Mouse (Mus musculus) heart, embryonic 14.5 days (tissue): Measurements from ENCODE around the gene Mars. TPM values are rescaled to one million over a fixed set of nuclear protein-coding genes. Genes with fewer than 3 reads are reported as not detected.

Experiments used
- ATAC-seq: fragments of 200-750 bp; cut with Nextera tagmentation; 2 replicates; pipeline ENCODE4 v1.8.0; 2017; ENCODE audit warnings: low read depth, moderate TSS enrichment; ENCODE audit not compliant: insufficient number of reproducible peaks, insufficient read depth, low FRiP score
- H3K27ac ChIP-seq, 2 experiments: fragments of 200-500 bp in 1 of 2; fragments of 300-500 bp in 1 of 2; sonication (generic) in 1 of 2; replicated peaks in 1 of 2; 2 replicates each; pipeline ENCODE4 v1.5.1; 2012 to 2014; ENCODE audit warnings: low read depth in 2 of 2, low read length in 2 of 2, control low read depth in 1 of 2, mild to moderate bottlenecking in 1 of 2, mixed read lengths in 1 of 2; ENCODE audit not compliant: control insufficient read depth in 1 of 2, insufficient read depth in 1 of 2
- H3K27me3 ChIP-seq: fragments of 300-500 bp; sonication (generic); 2 replicates; pipeline ENCODE4 v1.6.1; 2014; ENCODE audit warnings: mild to moderate bottlenecking, low read length, control low read depth; ENCODE audit not compliant: control insufficient read depth, insufficient read depth
- H3K36me3 ChIP-seq: fragments of 300-500 bp; sonication (generic); 2 replicates; pipeline ENCODE4 v1.6.1; 2014; ENCODE audit warnings: mild to moderate bottlenecking, control low read depth, low read length, mixed read lengths; ENCODE audit not compliant: control insufficient read depth, insufficient read depth
- H3K4me1 ChIP-seq, 2 experiments: fragments of 200-500 bp in 1 of 2; fragments of 300-500 bp in 1 of 2; sonication (generic) in 1 of 2; 2 replicates each; pipeline ENCODE4 v1.6.1; 2012 to 2014; ENCODE audit warnings: low read length in 2 of 2, control low read depth in 1 of 2, mixed read lengths in 1 of 2; ENCODE audit not compliant: control insufficient read depth in 2 of 2, insufficient read depth in 2 of 2
- H3K4me2 ChIP-seq: fragments of 300-500 bp; sonication (generic); 2 replicates; pipeline ENCODE4 v1.6.1; 2014; ENCODE audit warnings: mild to moderate bottlenecking, low read length
- H3K4me3 ChIP-seq, 2 experiments: fragments of 200-500 bp in 1 of 2; fragments of 300-500 bp in 1 of 2; sonication (generic) in 1 of 2; 2 replicates each; pipeline ENCODE4 v1.5.1; 2012 to 2014; ENCODE audit warnings: low read length in 2 of 2, mild to moderate bottlenecking in 2 of 2, control low read depth in 1 of 2, low read depth in 1 of 2, moderate library complexity in 1 of 2; ENCODE audit not compliant: control insufficient read depth in 1 of 2, insufficient read depth in 1 of 2
- H3K9ac ChIP-seq: fragments of 300-500 bp; sonication (generic); 2 replicates; pipeline ENCODE4 v1.6.1; 2014; ENCODE audit warnings: mild to moderate bottlenecking, low read length
- H3K9me3 ChIP-seq: fragments of 300-500 bp; sonication (generic); 2 replicates; pipeline ENCODE4 v1.6.1; 2016; ENCODE audit warnings: low read length, control low read depth; ENCODE audit not compliant: control insufficient read depth
- WGBS: fragments of 180-500 bp; shearing (Covaris S2); extraction: QIAGEN DNeasy Blood & Tissue Kit; methylation state at CpG from one replicate; pipeline ENCODE4 v1.1.7; 2014; 5-methylcytosine and 5-hydroxymethylcytosine counted together
- polyA plus RNA-seq: library from polyadenylated mRNA; unstranded; fragments of >200 nt; fragmentation: Nextera tagmentation; extraction: Ambion mirVana; gene quantifications from 2 replicates; pipeline ENCODE4 v1.2.1, GENCODE M21; 2014

Mars gene
- polyA plus RNA-seq, 1 experiment from 2014 or later: 76.1 TPM

GRCm38 (mm10) chr10:127351285-127351595 is 39.7 kb upstream of the Mars start:
- Histone ChIP-seq H3K9me3 (no peaks in the 10 kb centered on the region), H3K4me3 (no peak overlapping the region), H3K4me2 (peak overlapping the region; percentile 57; the same call in 1 of the 2 replicates), H3K36me3 (no peaks in the 10 kb centered on the region), H3K9ac (no peak overlapping the region), H3K4me1 (peaks cover 12 to 15% of the 10 kb centered on the region in 2 experiments), H3K27me3 (no peaks in the 10 kb centered on the region), H3K27ac (no peak overlapping the region)
- 72% methylated on average over 8 of the region's 8 CpGs for WGBS
- ATAC-seq: no peak

GRCm38 (mm10) chr10:127350594-127351284 is 39.2 kb upstream of the Mars start:
- H3K4me3 ChIP-seq: peak overlapping the region in 1 of 2 experiments; percentile 21; a peak in 2 of 4 replicates
- no peak; the same call in 1 of the 2 replicates for ATAC-seq
- H3K9ac ChIP-seq: 0 out of 2 replicates have a peak overlapping the region, but pooled peaks have one; percentile 35
- peak overlapping the region; percentile 57 for H3K4me2 ChIP-seq
- H3K4me1 ChIP-seq: peaks cover 12 to 15% of the 10 kb centered on the region in 2 experiments
- H3K27me3 ChIP-seq: no peaks in the 10 kb centered on the region
- H3K9me3 ChIP-seq: no peaks in the 10 kb centered on the region
- no peak overlapping the region for H3K27ac ChIP-seq
- 10% methylated on average over 24 of the region's 24 CpGs for WGBS
- no peaks in the 10 kb centered on the region for H3K36me3 ChIP-seq

GRCm38 (mm10) chr10:127349810-127350209 is 38.2 kb upstream of the Mars start:
- peaks cover 9 to 14% of the 10 kb centered on the region in 2 experiments for H3K4me1 ChIP-seq
- 73% methylated on average over 8 of the region's 8 CpGs for WGBS
- H3K27ac ChIP-seq: no peak overlapping the region
- ATAC-seq: no peak
- no peak overlapping the region for H3K4me2 ChIP-seq
- H3K36me3 ChIP-seq: no peaks in the 10 kb centered on the region
- H3K9ac ChIP-seq: no peak overlapping the region
- peaks cover 3% of the 10 kb centered on the region; the same call in 1 of the 2 replicates for H3K9me3 ChIP-seq
- H3K4me3 ChIP-seq: no peak overlapping the region
- no peaks in the 10 kb centered on the region for H3K27me3 ChIP-seq

DNA sequence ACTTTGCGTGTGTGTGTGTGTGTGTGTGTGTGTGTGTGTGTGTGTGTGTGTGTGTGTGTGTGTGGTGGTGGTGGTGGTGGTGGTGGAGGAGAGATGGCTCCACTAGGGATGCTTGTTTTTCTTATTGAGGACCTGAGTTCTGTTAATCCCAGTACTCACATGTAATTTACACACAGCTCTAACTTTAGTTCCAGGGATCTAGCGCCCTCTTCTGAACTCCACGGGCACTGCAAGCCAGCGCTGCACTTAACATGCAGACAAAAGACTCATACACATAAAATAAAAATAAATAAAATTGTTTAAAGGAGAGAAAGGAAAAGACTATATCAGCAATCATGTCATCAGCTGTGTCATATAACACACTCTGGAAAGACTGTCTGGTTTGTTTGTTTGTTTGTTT is 37.4 kb upstream of the Mars start:
- no peaks in the 10 kb centered on the region for H3K27me3 ChIP-seq
- no peak overlapping the region for H3K4me2 ChIP-seq
- H3K4me3 ChIP-seq: no peak overlapping the region
- H3K9me3 ChIP-seq: peaks cover 3% of the 10 kb centered on the region; the same call in 1 of the 2 replicates
- H3K27ac ChIP-seq: no peak overlapping the region
- no peaks in the 10 kb centered on the region for H3K36me3 ChIP-seq
- WGBS: 61% methylated on average over 4 of the region's 4 CpGs
- ATAC-seq: no peak
- peaks cover 6 to 7% of the 10 kb centered on the region in 2 experiments; a peak in 3 of 4 replicates for H3K4me1 ChIP-seq
- no peak overlapping the region for H3K9ac ChIP-seq

DNA sequence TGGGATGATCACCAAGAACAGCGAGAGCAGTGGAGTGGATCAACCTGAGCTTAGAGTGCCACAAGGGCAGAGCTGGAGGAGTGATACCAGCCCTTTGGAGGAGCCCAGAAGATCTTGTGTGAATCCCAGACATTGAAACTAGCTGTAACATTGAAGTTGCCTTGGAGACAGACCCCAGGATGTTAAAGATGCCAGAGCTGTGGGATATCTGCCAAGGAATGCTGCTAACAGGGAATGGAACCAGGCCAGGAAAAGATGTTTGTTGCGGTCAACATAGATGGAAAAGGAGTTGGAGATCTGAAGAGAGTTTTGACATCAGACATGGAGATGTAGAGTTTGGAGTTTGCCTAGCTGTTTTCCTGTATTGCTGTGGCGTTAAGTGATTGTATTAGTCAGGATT is 34.6 kb upstream of the Mars start:
- Histone ChIP-seq H3K27me3 (peaks cover 4% of the 10 kb centered on the region; the same call in 1 of the 2 replicates), H3K27ac (no peak overlapping the region), H3K9ac (no peak overlapping the region), H3K36me3 (no peaks in the 10 kb centered on the region), H3K4me2 (no peak overlapping the region), H3K9me3 (peaks cover 3% of the 10 kb centered on the region; the same call in 1 of the 2 replicates), H3K4me3 (no peak overlapping the region), H3K4me1 (peaks cover 8 to 10% of the 10 kb centered on the region in 2 experiments)
- no peak for ATAC-seq
- 63% methylated on average over 3 of the region's 3 CpGs for WGBS

DNA sequence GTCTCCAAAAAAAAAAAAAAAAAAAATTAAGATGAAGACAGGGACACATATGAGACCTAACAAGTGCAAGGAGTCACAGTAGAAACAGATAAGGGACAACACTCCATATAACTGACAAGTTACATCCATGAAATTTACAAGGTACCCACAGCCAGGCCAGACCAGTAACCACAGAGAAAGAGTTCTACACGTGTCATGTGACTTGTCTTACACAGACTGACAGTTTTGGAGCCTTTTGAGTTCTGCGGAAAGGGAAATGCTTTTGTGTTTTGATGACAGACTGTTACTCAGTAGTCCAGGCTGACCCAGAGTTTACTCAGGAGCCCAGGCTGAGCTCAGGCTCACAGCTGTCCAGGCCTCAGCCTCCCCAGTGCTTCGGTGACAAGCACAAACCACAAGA is 31.4 kb upstream of the Mars start:
- Histone ChIP-seq H3K9ac (no peak overlapping the region), H3K27me3 (peaks cover 17% of the 10 kb centered on the region), H3K36me3 (no peaks in the 10 kb centered on the region), H3K9me3 (peaks cover 3% of the 10 kb centered on the region; the same call in 1 of the 2 replicates), H3K4me2 (no peak overlapping the region), H3K4me1 (peaks cover 11 to 15% of the 10 kb centered on the region in 2 experiments; a peak in 3 of 4 replicates), H3K4me3 (no peak overlapping the region), H3K27ac (no peak overlapping the region)
- no peak for ATAC-seq
- WGBS: 72% methylated on average over 3 of the region's 3 CpGs

DNA sequence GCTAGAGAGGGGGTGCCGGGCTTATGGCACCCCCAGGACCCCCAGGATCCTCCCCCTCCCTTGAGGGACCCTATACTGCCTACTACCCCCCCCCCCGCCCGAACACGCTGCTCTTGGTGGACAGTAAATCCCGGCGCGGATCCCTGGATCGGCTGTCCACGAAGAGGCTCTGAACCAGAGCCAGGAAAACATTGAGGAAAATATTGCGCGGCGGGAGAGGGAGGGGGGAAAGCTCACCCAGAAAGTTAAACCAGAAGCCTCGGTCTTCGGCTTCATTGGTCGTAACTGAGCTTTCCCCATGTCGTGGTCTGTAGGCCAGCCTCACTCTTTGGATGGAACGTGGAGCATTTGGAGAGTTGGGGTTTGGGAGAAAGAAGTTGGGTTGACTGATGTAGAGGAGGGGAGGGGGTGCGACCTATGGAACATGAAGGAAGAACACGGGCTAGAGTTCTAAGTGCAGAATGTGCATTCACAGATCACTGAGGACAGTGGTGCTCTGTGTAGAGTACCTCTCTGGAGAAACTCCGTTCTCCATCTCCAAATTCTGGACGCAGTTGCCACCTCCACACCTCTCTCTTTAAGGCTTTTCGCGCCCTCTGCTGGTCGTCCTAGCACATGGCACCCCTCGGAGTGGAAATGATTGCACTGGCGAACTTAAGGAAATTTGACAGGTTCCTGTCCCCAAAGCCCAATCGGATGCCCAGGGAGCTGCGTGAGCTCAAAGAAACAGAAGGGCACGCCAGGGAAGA is 30.5 kb upstream of the Mars start, which contains the start of gene Gli1:
Gene Gli1, minus strand, starts transcription at position 84 of the 749 bp plus-strand sequence.
- Histone ChIP-seq H3K9ac (peak within 1 kb of the TSS; percentile 27; the same call in 1 of the 2 replicates), H3K4me1 (peaks cover 11 to 15% of the 10 kb centered on the region in 2 experiments; a peak in 3 of 4 replicates), H3K27me3 (peaks cover 26% of the 10 kb centered on the region), H3K36me3 (no peaks in the 10 kb centered on the region), H3K27ac (no peak within 1 kb of the TSS), H3K4me3 (peak within 1 kb of the TSS; percentile 38 to 39), H3K9me3 (peaks cover 3% of the 10 kb centered on the region; the same call in 1 of the 2 replicates), H3K4me2 (peak within 1 kb of the TSS; percentile 75)
- 0 out of 2 replicates have a peak, but pooled peaks have one; percentile 20 for ATAC-seq
- WGBS: under 1% methylated on average over 29 of the region's 29 CpGs
